Mouse (Mus musculus): ENCODE data around the gene Caprin1. TPM values are rescaled to one million over a fixed set of nuclear protein-coding genes. Genes with fewer than 3 reads are reported as not detected.

Gene Caprin1
- 362 to 377 TPM (median 373 TPM) in 4 replicates for total RNA-seq (2023)

DNA sequence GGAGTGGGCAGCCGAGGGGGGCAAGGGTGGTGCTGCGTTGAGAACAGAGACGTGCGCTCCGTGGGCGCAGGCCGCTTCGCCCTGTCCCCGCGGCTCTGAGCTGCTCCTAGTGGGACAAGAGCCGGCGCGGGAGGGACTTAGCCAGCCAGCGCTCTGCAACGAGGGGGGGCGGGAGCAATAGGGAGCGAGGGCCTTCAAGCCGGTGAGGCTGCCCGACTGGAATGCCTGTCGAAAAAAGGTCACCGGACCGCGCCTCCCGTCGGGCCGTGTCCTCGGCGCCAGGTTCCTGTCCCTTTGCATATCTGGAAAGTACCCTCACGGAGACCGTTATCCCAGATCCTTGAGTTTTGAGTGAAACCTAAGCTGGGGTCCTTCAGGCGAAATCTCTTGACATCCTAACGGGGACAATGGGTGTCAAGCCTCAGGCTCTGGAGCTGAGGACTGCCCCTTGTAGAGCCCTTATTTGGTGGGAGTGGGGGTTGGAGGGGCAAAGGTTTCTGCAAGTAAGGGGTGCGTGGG is at the start of gene Caprin1:
Gene Caprin1 (minus strand): TSS at position 159 of the 519 bp plus-strand sequence.

DNA sequence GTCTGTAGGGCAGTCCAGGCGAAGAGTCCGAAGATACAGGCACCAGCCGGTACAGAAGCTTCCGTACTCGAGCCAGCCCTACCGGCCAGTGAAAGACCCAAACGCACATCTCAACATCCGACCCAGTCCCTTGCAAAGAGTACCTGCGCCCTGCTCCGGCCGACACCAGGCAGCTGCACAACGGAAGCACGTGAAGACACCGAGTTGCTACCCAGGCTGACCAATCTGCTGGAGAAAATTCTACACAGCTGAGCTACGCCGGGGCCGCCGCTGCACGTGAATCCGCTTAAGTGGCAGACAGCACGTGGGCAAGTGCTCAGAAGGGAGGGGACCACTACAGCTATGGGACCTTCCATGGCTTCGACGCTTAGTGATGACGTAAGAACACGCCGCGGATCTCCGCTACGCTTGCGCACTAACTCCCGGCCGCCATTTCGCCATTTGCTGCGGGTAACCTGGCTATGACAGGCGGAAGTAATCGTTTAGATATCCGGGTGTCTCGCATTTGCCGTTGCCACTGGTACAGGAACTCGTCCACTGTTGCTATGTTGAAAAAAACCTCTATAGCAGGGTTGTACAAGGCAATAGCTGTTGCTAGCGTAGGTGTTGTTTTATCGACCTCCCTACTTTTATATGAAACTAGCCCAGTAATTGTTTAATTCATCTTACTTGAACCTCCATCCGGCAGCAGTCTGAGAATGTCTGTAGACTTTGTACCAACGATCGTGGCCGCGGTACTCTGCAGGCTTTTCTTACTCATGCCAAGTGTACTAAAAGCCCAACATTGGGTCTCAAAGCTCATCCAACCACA is 36.3 kb downstream of the Caprin1 start, which contains the start of gene Nat10:
Gene Nat10 (minus strand): TSS at position 365 of the 811 bp plus-strand sequence.

Other genes starting within 250 kb of the Caprin1 start
- gene Abtb2, start 231.3 kb downstream of the Caprin1 start, total RNA-seq (2023), result 8.1 to 9.3 TPM (median 8.7 TPM) in 4 replicates
- 64.3 to 83.2 TPM (median 78.5 TPM) in 4 replicates for gene Nat10, start 36.4 kb downstream of the Caprin1 start, total RNA-seq (2023)
- 217 to 220 TPM (median 219 TPM) in 4 replicates for gene Lmo2, start 160.3 kb upstream of the Caprin1 start, total RNA-seq (2023)
- 21.7 to 26.9 TPM (median 26.3 TPM) in 4 replicates for gene Fbxo3, start 230.1 kb upstream of the Caprin1 start, total RNA-seq (2023)
- gene 4931422A03Rik, start 230.7 kb upstream of the Caprin1 start, total RNA-seq (2023), result not detected in 4 replicates

Measured in B cell, adult 62 days (primary cell).